Mouse (Mus musculus): ENCODE results near the gene Pam16.

Gene Pam16

GRCm38 (mm10) chr16:4646831-4647230, 22.0 kb upstream of the Pam16 start:
- DNase-seq (ENCODE audit: low read depth, low spot score): no peak

DNA sequence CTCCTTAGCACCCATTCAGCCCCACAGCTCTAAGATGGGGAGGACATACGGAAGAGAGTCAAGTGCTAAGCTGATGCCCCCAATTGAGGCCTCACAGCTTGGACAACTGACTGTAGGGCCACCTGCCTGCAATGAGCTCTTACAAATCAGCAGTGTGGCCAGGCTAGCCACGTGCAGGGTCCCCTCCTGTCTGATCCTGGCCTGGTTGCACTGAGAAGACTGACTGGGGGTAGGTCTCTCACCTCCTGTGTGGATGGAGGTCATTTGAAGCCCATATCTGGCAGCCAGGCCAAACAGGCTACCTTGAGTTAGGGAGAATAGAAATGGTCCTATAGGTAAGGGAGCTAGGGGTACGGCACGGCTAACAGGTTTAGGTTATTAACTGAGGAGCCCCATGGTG, 21.1 kb upstream of the Pam16 start:
- DNase-seq (ENCODE audit: low read depth, low spot score): no peak

GRCm38 (mm10) chr16:4643670-4644419, 19.1 kb upstream of the Pam16 start:
- no peak for DNase-seq (ENCODE audit: low read depth, low spot score)

- no peak for DNase-seq (ENCODE audit: low read depth, low spot score)
Observed at GRCm38 (mm10) chr16:4642937-4643336, 18.1 kb upstream of the Pam16 start.

DNA sequence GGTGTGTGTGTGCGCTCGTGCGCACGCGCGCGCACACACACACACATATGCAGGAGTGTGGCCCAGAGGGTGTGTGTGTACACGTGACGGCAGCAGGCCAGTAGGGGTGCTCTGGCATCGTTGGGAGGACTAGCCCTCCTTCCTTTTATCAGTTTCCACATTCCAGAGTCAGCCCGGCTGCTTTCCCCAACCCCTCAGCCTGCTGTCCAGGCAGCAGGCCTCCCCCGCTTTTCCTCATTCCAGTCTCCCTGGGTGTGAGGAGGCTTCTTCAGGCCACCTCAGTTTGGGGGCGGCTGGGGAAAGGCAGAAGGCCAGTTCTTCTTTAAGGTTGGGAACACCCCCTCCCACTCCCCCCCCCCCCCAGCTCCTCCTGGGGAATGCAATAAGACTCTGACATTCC, 17.4 kb upstream of the Pam16 start:
- no peak for DNase-seq (ENCODE audit: low read depth, low spot score)

DNA sequence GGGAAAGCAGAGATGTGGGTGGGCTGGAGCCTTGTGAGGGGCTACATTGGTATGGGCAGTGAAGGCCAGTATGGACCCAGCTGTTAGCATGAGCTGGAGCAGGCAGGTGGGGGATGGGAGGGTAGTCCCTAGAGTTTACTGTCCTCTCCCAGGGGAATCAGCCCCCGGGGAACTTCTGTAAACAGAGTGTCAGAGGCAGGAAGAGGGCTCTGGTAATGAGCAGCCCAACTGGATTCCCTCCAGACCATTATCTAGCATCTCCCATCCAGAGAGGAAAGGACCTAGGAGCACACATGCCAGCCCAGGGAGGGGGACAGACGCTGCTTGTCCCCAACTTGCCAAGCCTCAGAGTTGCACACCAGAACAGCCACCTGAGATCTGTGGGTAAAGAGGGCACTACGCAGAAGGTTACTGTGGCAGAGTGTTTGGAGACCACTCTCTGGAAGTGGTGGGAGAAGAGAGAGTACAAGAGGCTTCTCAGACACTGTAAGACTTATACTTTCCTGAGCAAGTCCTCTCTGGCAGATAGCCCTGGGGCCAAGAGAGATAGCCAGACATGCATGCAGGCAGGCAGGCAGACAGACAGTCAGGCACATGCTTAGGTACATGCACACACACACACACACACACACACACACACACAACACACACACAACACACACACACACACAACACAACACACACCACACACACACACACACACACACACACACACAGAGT, 16.5 kb upstream of the Pam16 start:
- DNase-seq (ENCODE audit: low read depth, low spot score): peak; percentile 24

- DNase-seq (ENCODE audit: low read depth, low spot score): peak; percentile 73
Observed at GRCm38 (mm10) chr16:4640267-4641005, 15.6 kb upstream of the Pam16 start.

GRCm38 (mm10) chr16:4639831-4640237, 15.0 kb upstream of the Pam16 start, which contains the start of the genes Vasn and Dnaja3:
Gene Vasn, plus strand, starts transcription at chr16:4639941.
Gene Dnaja3, plus strand, starts transcription at chr16:4639989.
- peak; percentile 91 for DNase-seq (ENCODE audit: low read depth, low spot score)

DNA sequence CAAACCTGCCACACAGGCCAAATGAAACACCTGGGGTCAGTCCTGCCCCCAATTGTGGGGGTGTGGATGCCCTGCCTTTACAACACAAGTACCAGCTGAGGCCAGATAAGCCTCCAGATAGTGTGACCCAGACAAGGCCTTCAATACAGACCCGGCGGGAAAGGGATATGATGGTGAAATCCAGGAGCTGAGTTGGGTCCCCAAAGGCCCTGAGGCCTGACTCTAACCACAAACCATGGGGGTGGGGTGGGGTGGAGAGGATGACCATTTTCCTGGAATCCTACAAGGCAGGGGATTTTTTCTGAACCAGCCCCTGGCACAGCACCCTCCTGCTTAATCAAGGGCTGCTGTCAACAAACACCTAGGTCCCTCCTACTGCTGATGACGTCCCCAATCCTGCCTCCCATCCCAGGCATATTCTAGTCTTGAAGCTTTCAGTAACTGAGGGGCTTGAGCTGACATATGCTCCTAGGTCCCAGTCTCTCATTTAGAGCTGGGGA, 14.2 kb upstream of the Pam16 start:
- DNase-seq (ENCODE audit: low read depth, low spot score): no peak

GRCm38 (mm10) chr16:4635760-4636159, 11.0 kb upstream of the Pam16 start:
- no peak for DNase-seq (ENCODE audit: low read depth, low spot score)

GRCm38 (mm10) chr16:4634681-4635080, 9.9 kb upstream of the Pam16 start:
- no peak for DNase-seq (ENCODE audit: low read depth, low spot score)

DNA sequence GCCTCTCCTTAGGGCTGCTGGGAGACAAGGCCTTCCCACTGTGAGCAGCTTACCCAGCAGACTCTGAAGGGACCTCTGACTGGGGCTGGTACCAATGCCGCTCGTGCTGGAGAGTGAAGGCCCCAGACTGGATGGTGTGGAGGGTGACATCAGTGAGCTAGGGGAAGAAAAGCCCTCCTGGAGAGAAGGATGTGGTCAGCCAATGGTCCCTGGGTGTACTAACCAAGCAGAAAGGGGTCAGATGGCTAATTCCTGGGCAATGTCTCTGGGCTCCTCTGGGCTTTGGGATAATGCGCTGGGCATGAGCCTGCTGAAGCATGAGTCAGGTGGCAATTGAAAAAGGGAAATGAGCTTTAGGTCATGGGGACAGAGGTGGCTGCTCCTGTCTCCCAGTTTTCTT, 8.9 kb upstream of the Pam16 start:
- no peak for DNase-seq (ENCODE audit: low read depth, low spot score)

DNA sequence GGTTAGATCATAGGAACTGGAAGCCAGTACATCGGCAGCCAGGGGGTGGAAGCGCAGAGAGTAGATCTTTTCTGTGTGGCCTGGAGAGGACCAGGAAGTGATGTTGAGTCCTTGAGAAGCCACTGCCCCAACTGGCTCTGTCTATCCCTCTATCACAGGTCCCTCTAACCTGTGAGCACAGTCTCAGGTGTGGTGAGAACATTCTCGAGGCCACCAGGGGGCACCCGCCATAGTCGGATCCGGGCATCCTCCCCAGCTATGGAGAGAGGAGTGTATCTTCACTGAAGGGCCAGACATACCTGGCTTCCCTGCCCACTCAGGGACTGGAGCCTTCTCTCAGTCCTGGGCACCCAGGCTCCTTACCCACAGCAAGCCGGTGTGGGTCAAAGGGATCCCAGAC, 7.3 kb upstream of the Pam16 start:
- no peak for DNase-seq (ENCODE audit: low read depth, low spot score)

- DNase-seq (ENCODE audit: low read depth, low spot score): peak; percentile 70
Observed at GRCm38 (mm10) chr16:4629950-4630349, 5.2 kb upstream of the Pam16 start.

DNA sequence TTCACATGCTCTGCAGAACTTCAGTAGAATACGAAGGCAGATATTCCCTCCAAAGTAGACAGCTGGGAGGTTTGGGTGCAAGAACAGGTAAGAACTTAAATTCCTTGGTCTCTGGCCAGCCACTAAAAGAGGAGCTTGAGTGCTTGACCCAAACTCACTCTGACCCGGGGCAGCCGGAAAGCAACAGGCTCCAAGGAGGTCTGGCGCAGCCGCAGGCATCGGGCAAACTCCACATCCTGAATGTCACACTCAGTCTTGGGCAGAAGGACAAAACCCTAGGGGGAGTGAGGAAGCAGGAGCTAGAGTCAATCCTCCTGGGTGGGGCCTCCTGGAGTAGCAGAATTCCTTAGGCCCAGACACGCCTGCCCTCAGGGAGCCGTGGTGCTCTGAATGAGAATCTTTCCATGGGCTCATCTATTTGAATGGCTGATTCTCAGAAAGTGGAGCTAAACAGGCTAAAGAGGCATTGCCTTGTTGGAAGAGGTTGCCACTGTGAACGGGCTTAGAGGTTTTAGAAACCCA, 4.2 kb upstream of the Pam16 start:
- DNase-seq (ENCODE audit: low read depth, low spot score): no peak

DNA sequence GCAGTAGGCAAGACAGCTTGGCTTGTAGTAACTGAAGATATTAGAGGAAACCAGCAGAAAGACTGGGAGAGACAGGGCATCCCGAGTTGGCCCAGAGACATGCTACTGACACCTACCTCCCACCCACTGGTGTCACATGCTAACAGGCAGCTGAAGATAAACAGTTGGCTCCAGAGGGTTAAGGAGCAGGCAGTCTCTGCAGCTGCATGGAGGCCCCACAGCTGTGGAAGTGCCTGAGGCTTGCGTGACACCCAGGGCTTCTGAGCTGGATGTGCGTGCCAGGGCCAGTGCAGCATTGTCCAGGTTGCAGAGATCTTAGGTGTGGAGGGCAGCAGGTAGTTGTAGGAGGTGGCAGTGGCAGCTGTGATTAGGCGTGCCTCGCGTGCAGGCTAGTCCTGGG, 2.3 kb upstream of the Pam16 start:
- DNase-seq (ENCODE audit: low read depth, low spot score): no peak

DNA sequence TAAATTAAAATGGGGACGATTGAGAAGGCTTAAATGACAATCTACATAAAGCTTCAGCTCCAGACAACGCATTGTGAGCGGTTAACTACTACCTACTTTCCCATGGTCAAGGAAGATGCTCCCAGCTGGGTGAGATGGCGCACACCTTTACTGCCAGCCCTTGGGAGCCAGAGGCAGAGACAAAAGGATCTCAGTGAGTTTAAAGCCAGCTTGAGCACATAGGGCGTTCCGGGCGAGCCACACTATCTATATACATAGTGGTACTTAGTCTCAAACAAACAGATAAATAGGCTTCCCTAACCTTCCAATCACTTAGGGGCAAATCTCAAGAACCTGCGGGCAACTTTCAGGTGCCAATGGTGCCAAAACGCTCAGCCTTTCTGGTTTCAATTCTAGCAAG, 714 bp downstream of the Pam16 start:
- DNase-seq (ENCODE audit: low read depth, low spot score): no peak

DNA sequence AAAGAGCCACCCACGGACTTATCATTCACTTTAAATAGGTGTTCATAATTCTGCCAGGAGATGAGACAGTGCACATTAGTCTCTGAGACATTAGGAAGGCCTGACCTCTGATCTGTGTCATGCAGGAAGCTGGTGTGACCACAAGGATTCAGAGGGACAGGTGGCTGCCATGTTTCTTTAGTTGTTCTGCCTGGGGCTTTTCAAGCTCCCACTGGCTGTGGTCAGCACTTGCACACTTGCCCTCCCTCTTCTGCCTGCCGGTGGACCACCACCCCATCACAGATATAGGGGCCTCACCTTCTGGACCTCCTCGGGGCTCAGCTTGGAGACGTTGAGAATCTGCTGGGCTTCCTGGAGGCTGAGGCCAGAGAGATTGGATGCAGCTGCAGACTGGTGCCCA, 8.0 kb downstream of the Pam16 start:
- DNase-seq (ENCODE audit: low read depth, low spot score): no peak

- DNase-seq (ENCODE audit: low read depth, low spot score): no peak
Observed at GRCm38 (mm10) chr16:4615297-4615696, 9.5 kb downstream of the Pam16 start.

- DNase-seq (ENCODE audit: low read depth, low spot score): no peak
Observed at GRCm38 (mm10) chr16:4614639-4615038, 10.1 kb downstream of the Pam16 start.

- DNase-seq (ENCODE audit: low read depth, low spot score): no peak
Observed at GRCm38 (mm10) chr16:4613736-4614135, 11.1 kb downstream of the Pam16 start.

- no peak for DNase-seq (ENCODE audit: low read depth, low spot score)
Observed at GRCm38 (mm10) chr16:4611676-4612075, 13.1 kb downstream of the Pam16 start.
